Mouse (Mus musculus) NIH3T3 (cell line): ENCODE measurements around the gene Gif.

Experiments
- DNase-seq: peaks from one replicate; pipeline ENCODE4 v3.0.0-alpha.2; 2012; ENCODE audit warnings: low read depth

Gif gene

GRCm38 (mm10) chr19:11747298-11747697 lies at the start of gene Gif:
TSS of gene Gif (plus strand) at chr19:11747554.
- DNase-seq = no peak

GRCm38 (mm10) chr19:11698342-11698741 lies 49.0 kb upstream of the Gif start:
- DNase-seq = no peak

- no peak for DNase-seq
Measured at GRCm38 (mm10) chr19:11712451-11712850, 34.9 kb upstream of the Gif start.

GRCm38 (mm10) chr19:11720071-11720470 lies 27.3 kb upstream of the Gif start:
- DNase-seq = no peak

- no peak for DNase-seq
Measured at GRCm38 (mm10) chr19:11723870-11724269, 23.5 kb upstream of the Gif start.

- no peak for DNase-seq
Measured at GRCm38 (mm10) chr19:11724275-11724674, 23.1 kb upstream of the Gif start.

GRCm38 (mm10) chr19:11725915-11726314 lies 21.4 kb upstream of the Gif start:
- DNase-seq = no peak

GRCm38 (mm10) chr19:11727304-11727703 lies 20.1 kb upstream of the Gif start:
- DNase-seq = no peak

GRCm38 (mm10) chr19:11730278-11730677 lies 17.1 kb upstream of the Gif start:
- DNase-seq = no peak

- DNase-seq = no peak
Measured at GRCm38 (mm10) chr19:11736455-11736854, 10.9 kb upstream of the Gif start.

- DNase-seq = no peak
Measured at GRCm38 (mm10) chr19:11745680-11746079, 1.7 kb upstream of the Gif start.

GRCm38 (mm10) chr19:11765059-11765458 lies 17.7 kb downstream of the Gif start:
- peak; percentile 37 for DNase-seq

- no peak for DNase-seq
Measured at GRCm38 (mm10) chr19:11766413-11766812, 19.1 kb downstream of the Gif start.

GRCm38 (mm10) chr19:11768163-11768562 lies 20.8 kb downstream of the Gif start:
- DNase-seq = peak; percentile 74

GRCm38 (mm10) chr19:11769257-11769920 lies 22.0 kb downstream of the Gif start:
- DNase-seq = no peak

- peak; percentile 97 for DNase-seq
Measured at GRCm38 (mm10) chr19:11770205-11770892, 23.0 kb downstream of the Gif start, which contains the start of gene Mrpl16. TSS of gene Mrpl16 (plus strand) at chr19:11770391.

- peak; percentile 87 for DNase-seq
Measured at GRCm38 (mm10) chr19:11777191-11777865, 30.0 kb downstream of the Gif start.

- DNase-seq = no peak
Measured at GRCm38 (mm10) chr19:11785409-11786154, 38.2 kb downstream of the Gif start.

GRCm38 (mm10) chr19:11787826-11788225 lies 40.5 kb downstream of the Gif start:
- DNase-seq = no peak

- DNase-seq = no peak
Measured at GRCm38 (mm10) chr19:11788876-11789275, 41.5 kb downstream of the Gif start.

- no peak for DNase-seq
Measured at GRCm38 (mm10) chr19:11791825-11792224, 44.5 kb downstream of the Gif start.

GRCm38 (mm10) chr19:11793741-11794359 lies 46.5 kb downstream of the Gif start:
- DNase-seq = no peak
